Mouse (Mus musculus) gastrocnemius, adult 18-20 months (tissue): ENCODE measurements at regions not wholly inside any gene's neighbourhood (a gene's known extent, or its start where the extent isn't known, plus 50 kb on each side); places are given as distances from the start of the nearest gene placed in this dataset.
A peak's percentile ranks its signal among the peaks of the same experiment; 100 is the strongest.

Source experiments
- DNase-seq: peaks from one replicate; pipeline ENCODE4 v3.0.0; 2021; ENCODE audit warnings: low spot score

GRCm38 (mm10) chr4:7642878-7643590, 595.8 kb downstream of the Car8 start:
- DNase-seq = no peak

DNA sequence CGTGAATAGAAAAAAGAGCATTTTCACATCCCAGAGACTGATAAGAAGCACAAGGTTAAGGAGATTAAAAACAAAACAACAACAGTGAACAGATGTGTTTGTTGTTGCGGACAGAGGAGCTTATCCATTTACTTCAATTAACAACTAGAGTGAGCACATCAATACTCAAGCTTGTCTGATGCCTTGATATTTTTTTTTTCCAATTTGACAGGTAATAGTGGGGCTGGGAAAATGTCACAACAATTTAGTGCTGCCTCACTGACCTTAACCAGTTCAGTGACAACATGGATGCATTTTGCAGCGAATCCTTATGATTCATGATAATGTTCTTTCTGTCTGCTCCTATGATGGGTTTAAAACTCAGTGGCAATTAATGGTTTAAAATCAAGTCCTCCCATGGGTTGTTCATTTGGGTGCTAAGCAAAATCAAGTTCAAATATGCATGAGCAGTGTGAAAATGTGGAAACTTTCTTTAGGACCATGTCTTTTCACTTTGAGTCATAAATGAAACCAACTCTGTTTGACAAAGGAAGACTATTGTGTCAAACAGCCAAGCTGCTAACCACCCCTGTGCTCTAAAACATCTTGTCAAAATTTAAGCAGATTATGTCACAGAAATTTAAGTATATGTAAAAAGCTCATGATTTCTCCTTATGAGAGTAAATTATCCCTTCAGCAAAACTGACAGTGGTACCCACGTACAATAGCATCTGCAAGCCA, 641.0 kb downstream of the Car8 start:
- no peak for DNase-seq

DNA sequence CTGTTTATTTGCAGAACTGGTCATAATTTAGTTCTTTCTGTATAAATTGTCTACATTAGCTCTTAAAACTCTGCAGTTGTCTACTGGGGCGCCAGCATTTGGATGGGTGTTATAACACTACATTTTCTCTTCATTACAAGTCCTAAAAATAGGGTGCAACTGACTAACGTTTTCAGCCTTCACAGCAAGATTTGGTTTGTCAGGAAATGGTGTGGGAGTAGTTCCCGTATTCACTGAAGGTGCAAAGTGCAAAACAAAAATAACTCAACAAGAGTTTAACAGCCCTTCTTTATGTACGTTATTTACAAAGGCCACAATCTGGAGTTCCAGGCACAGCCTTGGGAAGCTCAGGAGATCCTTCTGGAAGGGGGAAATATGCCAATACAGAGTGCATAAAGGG, 642.7 kb downstream of the Car8 start:
- DNase-seq = no peak

- no peak for DNase-seq
These were observed 655.0 kb downstream of the Car8 start for GRCm38 (mm10) chr4:7583851-7584250.

GRCm38 (mm10) chr4:7581931-7582330, 656.9 kb downstream of the Car8 start:
- DNase-seq = no peak

GRCm38 (mm10) chr4:7581220-7581916, 657.5 kb downstream of the Car8 start:
- no peak for DNase-seq

DNA sequence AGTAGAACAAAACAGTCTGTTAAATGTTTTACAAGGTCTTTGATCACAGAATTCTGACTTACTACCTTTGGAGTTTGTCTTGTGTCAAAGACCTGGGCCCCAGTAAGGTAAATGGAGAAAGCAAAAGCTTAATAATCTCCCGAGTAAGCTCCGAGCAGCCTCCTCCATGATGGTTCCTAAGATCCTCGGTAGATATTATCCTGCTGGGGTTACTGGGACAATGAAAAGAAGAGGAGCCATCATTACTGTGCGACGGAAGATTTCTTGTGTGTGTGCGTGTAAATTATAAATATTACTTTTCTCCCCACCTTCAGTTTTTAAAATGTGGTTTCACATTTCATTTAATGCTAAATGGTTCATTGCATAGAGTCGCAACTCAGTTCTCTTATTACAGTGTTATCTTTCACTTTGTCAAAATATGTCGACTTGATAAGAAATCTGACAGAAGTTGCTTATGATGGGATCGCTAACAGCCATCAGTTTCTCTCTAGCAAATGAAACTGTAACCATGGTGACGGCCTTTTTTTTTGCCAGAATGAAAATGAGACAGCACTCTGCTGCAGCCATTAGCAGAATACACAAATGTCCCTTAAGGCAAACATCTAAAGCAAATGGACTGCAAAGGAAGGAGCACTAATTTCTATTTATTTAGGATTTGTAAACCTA, 658.2 kb downstream of the Car8 start:
- DNase-seq = no peak

DNA sequence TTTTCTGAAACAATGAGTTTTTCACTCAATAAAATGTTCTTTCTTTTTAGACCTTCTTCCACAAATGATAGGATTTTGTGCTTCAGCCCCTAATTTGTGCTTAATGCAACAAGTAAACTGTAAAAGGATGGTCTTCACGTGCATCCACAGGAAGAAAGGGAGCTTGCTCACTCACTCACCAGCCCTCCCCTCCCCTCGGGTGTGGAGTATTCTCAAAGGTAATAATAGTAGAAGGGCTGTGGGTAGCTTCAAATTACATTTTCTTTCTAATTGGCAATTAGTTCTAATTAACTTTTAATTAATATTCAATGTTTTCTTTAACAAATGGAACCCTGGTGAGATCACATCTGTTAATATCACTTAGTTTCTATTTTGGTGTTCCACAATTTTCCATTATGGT, 664.8 kb downstream of the Car8 start:
- DNase-seq = no peak

- DNase-seq = no peak
These were observed 671.0 kb downstream of the Car8 start for GRCm38 (mm10) chr4:7567687-7568393.

GRCm38 (mm10) chr4:7559867-7560832, 678.7 kb downstream of the Car8 start:
- DNase-seq = peak; percentile 12

DNA sequence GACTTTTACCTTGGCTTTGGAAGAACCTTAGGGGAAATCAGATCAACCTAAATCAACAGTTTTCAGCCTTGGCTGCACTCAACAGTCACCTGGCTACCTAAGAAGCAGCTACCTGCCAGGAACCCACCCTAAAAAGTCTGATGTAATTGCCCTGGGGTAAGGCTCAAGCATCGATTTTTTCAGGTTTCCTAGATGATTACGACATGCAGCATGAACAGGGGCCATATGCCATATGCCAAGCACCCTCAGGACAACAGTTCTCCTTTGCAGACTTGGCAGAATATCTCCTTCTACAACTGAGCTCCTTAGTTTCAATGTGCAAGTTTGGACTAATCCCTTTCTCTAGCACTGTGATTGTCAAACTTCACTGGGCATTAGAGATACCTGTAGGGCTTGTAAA, 680.1 kb downstream of the Car8 start:
- no peak for DNase-seq

- no peak for DNase-seq
These were observed 704.5 kb downstream of the Car8 start for GRCm38 (mm10) chr4:7534301-7534700.

DNA sequence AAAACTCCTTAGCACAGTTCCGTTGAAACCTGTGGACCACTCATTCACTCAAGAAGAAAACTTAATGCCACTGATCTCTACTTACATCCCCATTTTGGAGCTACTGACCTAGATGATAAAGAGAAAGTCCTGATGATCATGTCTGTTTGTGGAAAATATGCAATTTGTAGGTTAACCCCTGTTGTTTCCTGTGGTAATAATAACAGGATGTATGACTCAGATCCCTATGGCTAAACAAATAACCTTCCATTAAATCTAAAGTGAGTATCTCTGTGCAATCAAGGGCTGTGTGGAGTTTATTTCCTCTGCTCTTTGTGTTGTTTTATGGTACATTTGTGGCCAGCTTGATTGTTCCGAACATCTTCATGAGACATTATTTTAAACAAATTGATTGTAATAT, 711.1 kb downstream of the Car8 start:
- no peak for DNase-seq

- no peak for DNase-seq
These were observed 725.8 kb downstream of the Car8 start for GRCm38 (mm10) chr4:7513081-7513480.

GRCm38 (mm10) chr4:7485552-7485951, 753.3 kb downstream of the Car8 start:
- no peak for DNase-seq

DNA sequence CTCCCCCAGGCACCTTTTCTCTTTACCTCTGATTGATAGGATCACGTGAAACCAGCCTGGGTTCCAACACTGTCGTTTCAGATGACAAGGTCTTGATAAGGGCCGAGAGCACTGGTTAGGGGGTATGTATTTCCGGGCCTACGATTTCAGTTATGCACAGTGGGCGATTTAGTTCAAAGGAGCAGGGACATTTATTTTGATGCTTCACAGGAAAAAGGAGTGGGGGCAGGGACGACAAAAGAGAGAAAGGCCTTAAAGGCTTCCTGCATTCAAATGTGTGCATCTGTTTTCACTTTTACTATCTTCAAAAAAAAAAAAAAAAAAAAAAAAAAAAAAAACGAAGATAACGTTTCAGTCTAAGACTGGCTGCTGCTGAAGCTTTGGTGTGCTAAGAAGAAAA, 783.7 kb downstream of the Car8 start:
- no peak for DNase-seq

GRCm38 (mm10) chr4:7452678-7453077, 786.2 kb downstream of the Car8 start:
- no peak for DNase-seq

GRCm38 (mm10) chr4:7450991-7451390, 787.9 kb downstream of the Car8 start:
- no peak for DNase-seq

DNA sequence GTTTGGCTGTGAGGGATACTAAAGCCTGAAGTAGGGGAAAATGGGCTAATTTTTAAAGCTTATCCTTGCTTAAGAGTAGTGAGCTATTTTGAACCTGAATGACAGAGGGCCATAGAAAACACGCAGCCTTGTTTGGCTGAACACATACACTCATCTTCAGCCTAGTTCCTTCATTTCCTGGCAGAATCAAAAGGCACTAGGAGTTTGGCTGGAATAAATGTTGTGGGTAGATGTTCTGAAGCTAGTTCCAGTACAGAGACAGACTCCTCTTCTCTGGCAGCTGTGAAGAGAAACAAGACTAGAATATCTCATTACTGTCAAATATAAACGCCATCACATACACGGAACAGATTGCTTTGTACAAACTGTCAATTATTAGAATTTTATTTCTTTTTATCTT, 809.5 kb downstream of the Car8 start:
- DNase-seq = no peak

DNA sequence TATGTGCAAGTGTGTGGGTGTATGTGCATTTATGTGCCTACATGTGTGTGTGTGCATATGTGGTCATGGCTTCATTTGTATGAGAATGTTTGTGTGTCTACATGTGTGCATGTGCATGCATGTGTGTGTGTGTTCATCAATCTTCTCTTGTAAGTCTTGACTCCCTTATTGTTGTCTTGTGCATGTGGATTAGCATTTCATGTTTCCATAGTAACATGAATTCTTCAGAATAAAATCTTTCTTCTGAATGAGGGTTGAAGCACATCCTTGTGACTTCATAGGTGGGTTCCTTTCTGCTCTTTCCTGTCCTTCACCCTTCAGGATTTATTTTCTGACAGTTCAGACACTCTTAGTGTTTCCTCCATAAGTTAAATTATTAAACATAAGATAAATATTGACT, 814.8 kb downstream of the Car8 start:
- DNase-seq = no peak
